Mouse (Mus musculus): ENCODE data around the gene Tpbg.

DNA sequence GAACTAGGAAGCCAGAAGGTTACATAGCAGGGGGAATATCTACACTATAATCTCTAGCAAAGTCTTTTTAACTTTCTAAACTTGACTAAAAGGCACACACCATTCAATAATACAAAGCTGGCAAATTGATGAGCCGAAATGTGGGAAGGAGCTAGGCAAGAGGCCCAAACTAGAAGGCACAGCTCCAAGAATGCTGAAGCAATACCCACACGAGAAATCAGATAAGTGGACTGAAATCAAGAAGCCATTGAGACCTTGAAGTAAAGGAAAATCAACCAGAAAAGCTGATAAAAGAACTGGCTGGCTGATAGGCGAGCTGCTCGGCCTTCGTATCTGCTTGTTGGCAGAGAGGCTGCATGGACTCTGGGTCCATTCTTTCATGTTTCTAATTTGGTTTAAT, 51.5 kb downstream of the Tpbg start:
- no peak for TF ChIP-seq CTCF (IDR thresholded peaks at IDR 0.05; ENCODE audit: extremely low read depth, insufficient read depth, insufficient read length, insufficient replicate concordance)
- no peak for TF ChIP-seq POLR2A (IDR thresholded peaks at IDR 0.05; ENCODE audit: low read depth, low read length)

All from spleen, adult 2 months (tissue).